Mouse (Mus musculus): Measurements from ENCODE around the gene Ccdc88a. TPM values are rescaled to one million over a fixed set of nuclear protein-coding genes. Genes with fewer than 3 reads are reported as not detected.

Ccdc88a gene
- total RNA-seq (2023), result 5.7 TPM

DNA sequence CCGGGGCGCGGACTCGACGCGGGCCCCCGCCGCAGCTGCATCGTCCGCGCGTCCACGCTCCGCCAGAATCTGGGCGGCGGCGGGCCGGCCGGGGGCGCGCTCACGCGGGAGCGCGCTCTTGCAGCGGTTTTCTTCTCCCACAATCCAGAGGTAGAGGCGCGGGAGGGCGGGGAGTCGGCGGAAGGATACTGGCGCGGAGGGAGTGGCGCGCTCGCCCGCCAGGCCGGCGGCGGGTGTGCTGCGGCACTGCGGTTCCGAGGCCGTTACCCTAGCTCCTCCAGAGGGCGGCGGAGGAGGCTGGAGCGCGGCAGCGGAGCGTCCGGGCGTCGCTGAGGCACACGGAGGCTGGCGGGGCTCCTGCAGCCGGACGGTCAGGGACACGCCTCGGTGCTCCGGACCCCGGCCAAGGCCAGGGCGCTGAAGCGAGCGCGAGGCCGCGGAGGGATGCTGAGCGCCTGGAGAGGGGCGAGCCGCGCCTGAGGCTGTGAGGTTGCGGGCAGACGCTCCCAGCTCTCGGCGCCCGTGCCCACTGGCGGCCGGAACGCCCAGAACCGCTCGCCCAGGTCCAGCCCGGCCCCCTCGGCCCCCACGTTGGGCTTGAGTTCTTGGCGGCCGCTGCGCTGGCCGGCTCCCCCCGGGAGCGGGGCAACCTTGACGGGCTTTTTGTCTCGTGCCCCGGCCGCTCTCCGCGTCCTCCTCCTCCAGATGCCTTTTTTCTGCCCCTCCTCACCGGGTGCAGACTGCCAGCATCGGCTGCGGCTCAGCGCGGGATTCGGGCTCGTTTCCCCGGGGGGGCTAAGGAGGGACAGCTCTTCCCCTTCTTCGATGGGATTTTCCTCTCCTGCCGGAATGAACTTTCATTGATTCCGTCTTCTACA lies at the start of gene Ccdc88a:
TSS of gene Ccdc88a (plus strand) at position 263 of the 878 bp plus-strand sequence.

DNA sequence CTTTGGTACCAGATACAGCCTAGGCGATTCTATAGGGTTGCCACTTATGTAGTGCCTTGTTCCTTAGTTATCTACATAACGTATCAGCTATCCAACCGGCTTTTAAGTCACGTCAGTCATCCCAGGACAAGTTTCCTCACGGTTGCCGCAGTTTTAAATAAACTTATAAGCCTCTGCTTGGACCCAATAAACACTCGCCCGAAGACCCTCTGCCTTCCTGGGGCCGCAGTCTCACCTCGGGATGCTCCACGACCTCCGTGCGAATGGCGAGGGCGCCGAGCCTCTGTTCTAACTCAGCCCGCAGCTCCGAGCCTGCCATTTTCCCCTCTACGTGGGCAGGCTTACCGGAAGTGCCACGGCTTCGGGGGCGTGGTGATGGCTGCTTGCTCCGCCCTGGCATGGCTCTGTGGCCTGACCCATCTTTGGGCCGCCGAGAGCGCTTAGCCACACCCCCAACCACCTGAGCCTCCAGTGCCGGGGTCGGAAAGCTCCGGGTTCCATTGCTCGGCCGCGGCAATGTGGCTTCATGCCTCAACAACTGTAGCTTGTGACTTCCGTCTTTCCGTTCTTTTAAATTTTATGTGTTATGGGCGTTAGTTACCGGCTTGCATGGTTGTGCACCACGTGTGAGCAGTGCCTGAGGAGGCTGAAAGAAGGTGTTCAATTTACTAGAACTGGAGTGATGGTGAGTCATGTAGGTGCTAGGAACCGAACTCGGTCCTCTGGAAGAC lies 141.4 kb downstream of the Ccdc88a start, which contains the start of gene Prorsd1:
TSS of gene Prorsd1 (minus strand) at position 352 of the 731 bp plus-strand sequence.

GRCm38 (mm10) chr11:29525988-29526794 lies 152.7 kb downstream of the Ccdc88a start, which contains the start of gene Mtif2:
TSS of gene Mtif2 (plus strand) at chr11:29526408.

GRCm38 (mm10) chr11:29547752-29548503 lies 174.5 kb downstream of the Ccdc88a start, which contains the start of the genes Clhc1 and Rps27a:
TSS of gene Clhc1 (plus strand) at chr11:29547950.
TSS of gene Rps27a (minus strand) at chr11:29548109.

Other genes starting within 250 kb of the Ccdc88a start
- gene Pnpt1, start 242.9 kb upstream of the Ccdc88a start, total RNA-seq (2023), result 25.9 TPM
- 98.0 TPM for gene Ppp4r3b, start 200.8 kb upstream of the Ccdc88a start, total RNA-seq (2023)
- 19.1 TPM for gene Cfap36, start 126.2 kb upstream of the Ccdc88a start, total RNA-seq (2023)
- gene Prorsd1, start 141.4 kb downstream of the Ccdc88a start, total RNA-seq (2023), result 22.0 TPM
- gene Mtif2, start 152.8 kb downstream of the Ccdc88a start, total RNA-seq (2023), result 19.2 TPM
- gene Clhc1, start 174.3 kb downstream of the Ccdc88a start, total RNA-seq (2023), result 0.44 TPM
- gene Rps27a, start 174.5 kb downstream of the Ccdc88a start, total RNA-seq (2023), result 1,996 TPM

Measured in CD4-positive naive resting alpha-beta T cell, adult 76 days (primary cell).